Mouse (Mus musculus): ENCODE measurements at regions not wholly inside any gene's neighbourhood (a gene's known extent, or its start where the extent isn't known, plus 50 kb on each side); places are given as distances from the start of the nearest gene placed in this dataset.
"Not testable (repeated sequence)": the region's sequence is repeated elsewhere in the genome, so short reads cannot be mapped to it uniquely, and the experiment has no call there.

GRCm38 (mm10) chr14:107214391-107214790 is 1108.4 kb downstream of the Trim52 start:
- TF ChIP-seq CTCF (IDR thresholded peaks at IDR 0.05): no peak
- ATAC-seq (no peak), DNase-seq (ENCODE audit: low read depth, low spot score) (no peak)
- ChIA-PET CTCF (interaction anchor here (1.4 kb wide), 1 partner anchor 11 kb away, joined by 3 read pairs; no protein-coding TSS in a partner anchor), POLR2A (no interaction called here)
- in situ Hi-C loops (cut with MboI; ENCODE audit: low pct_unique_long_range_greater_than_20kb): no loop called here
- H3K27me3 ChIP-seq: no peaks in the 10 kb centered on the region

- DNase-seq (ENCODE audit: low read depth, low spot score) (no peak), ATAC-seq (no peak)
- ChIA-PET CTCF (no interaction called here), POLR2A (no interaction called here)
- in situ Hi-C loops (cut with MboI; ENCODE audit: low pct_unique_long_range_greater_than_20kb): no loop called here
- H3K27me3 ChIP-seq: no peaks in the 10 kb centered on the region
- no peak for TF ChIP-seq CTCF (IDR thresholded peaks at IDR 0.05)
Observed at GRCm38 (mm10) chr14:107264182-107264581, 1158.2 kb downstream of the Trim52 start.

DNA sequence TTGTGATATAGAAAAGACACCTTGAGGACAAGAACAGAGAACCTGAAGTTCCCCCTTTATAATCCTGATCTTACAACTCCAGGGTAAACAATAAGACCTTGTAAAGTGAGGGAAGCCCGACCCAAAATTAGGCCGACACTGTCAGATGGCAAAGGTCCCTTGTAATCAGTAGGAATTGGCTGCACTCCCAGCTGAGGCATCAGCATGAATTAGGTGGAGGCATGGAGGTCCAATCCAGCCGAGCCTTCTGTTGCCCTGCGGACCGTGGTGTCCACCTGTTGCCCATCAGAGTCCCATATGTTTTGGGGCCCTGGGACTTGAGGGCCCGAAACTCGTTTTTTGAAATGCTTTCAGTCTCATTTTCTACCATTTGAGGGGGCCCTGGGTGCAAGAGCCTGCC is 1174.3 kb downstream of the Trim52 start:
- POLR2A ChIA-PET; in situ Hi-C loops (cut with MboI; ENCODE audit: low pct_unique_long_range_greater_than_20kb); H3K27me3 ChIP-seq; DNase-seq (ENCODE audit: low read depth, low spot score); ATAC-seq; CTCF ChIA-PET: not testable (repeated sequence)

DNA sequence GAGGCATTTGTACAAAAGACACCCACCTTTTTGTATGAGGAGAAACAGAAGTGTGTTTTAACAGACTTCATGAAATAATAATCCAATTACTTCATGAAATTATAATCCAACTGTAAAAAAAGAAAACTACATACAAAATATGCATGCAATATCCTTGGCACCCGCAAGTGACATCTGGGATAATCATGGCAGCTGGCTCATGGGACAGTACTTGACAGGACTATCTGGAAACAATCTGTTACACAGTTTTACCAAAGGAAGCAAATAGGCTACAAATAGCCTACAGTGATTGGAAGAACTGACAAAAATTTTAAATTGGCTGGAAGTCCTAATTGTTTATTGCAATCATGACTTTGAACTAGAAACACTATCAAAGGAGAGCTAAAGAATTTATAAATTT is 1223.3 kb downstream of the Trim52 start:
- no peaks in the 10 kb centered on the region for H3K27me3 ChIP-seq
- in situ Hi-C loops (cut with MboI; ENCODE audit: low pct_unique_long_range_greater_than_20kb): no loop called here
- ChIA-PET CTCF (no interaction called here), POLR2A (no interaction called here)
- no peak for TF ChIP-seq CTCF (IDR thresholded peaks at IDR 0.05)
- DNase-seq (ENCODE audit: low read depth, low spot score) (no peak), ATAC-seq (no peak)

GRCm38 (mm10) chr14:107340205-107340604 is 1234.2 kb downstream of the Trim52 start:
- TF ChIP-seq CTCF (IDR thresholded peaks at IDR 0.05): no peak
- no peak for ATAC-seq
- H3K27me3 ChIP-seq: no peaks in the 10 kb centered on the region
- in situ Hi-C loops (cut with MboI; ENCODE audit: low pct_unique_long_range_greater_than_20kb): no loop called here
- CTCF ChIA-PET: no interaction called here
- POLR2A ChIA-PET: no interaction called here
- no peak for DNase-seq (ENCODE audit: low read depth, low spot score)

- no peak for ATAC-seq
- CTCF ChIA-PET: no interaction called here
- no peak for TF ChIP-seq CTCF (IDR thresholded peaks at IDR 0.05)
- no peak for DNase-seq (ENCODE audit: low read depth, low spot score)
- POLR2A ChIA-PET: no interaction called here
- in situ Hi-C loops (cut with MboI; ENCODE audit: low pct_unique_long_range_greater_than_20kb): no loop called here
- no peaks in the 10 kb centered on the region for H3K27me3 ChIP-seq
Observed at GRCm38 (mm10) chr14:107362788-107363187, 1256.8 kb downstream of the Trim52 start.
